In the genomic region with DNA sequence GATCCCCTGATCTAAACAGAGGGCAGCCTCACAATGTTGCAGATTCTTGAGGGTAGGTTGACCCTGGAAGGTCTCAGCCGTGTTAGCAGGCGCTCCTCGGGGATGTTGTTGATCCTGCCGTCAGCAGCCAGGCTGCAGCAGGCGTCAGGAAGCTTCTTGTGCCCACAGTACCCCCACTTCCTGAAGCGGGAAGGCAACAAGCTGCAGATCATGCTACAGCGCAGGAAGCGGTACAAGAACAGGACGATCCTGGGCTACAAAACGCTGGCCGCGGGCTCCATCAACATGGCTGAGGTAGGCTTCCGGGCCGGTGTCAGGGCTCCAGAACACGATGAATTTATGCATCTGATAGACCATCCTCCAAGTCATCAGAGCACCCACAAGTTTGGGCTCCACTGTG, we compare ENCODE assay signal across 32 mouse cellular contexts. TPM values are rescaled to one million over a fixed set of nuclear protein-coding genes. Genes with fewer than 3 reads are reported as not detected.
DNase-seq lines count a peak whose midpoint lies in the region; ATAC-seq and TF ChIP-seq lines count a peak whose summit lies in the region.
"Had no signal": no experiment of that assay in that cellular context is flagged by ENCODE, and none has a peak within 500 bp of the region (broad histone marks: within the 10 kb centered on the region; RNA-seq: fewer than 3 reads in every experiment).

No protein-coding gene starts in this region.

- H3K36me3 ChIP-seq in stomach, postnatal 0 days (ENCODE audit: control insufficient read depth, insufficient read depth, low read length): peaks cover 8% of the 10 kb centered on the region; the same call in 1 of the 2 replicates
- peaks cover 65% of the 10 kb centered on the region for H3K36me3 ChIP-seq in forebrain, embryonic 14.5 days (ENCODE audit: control insufficient read depth, insufficient read depth, low read length)

- TF ChIP-seq EP300 in stomach, postnatal 0 days (optimal IDR thresholded peaks at IDR 0.05): no peak

- H3K9me3 ChIP-seq in stomach, postnatal 0 days (ENCODE audit: control insufficient read depth, low read length): no peaks in the 10 kb centered on the region
- H3K9me3 ChIP-seq in forebrain, embryonic 14.5 days (replicated peaks; ENCODE audit: control insufficient read depth, low read length): no peaks in the 10 kb centered on the region
- H3K9me3 ChIP-seq: hindbrain, embryonic 10.5 days; kidney, embryonic 15.5 days; limb, embryonic 13.5 days; liver, embryonic 13.5 days; neural tube, embryonic 15.5 days had no signal

- peak; percentile 58 for DNase-seq in CD4-positive, CD25-positive, alpha-beta regulatory T cell, adult 2 months (ENCODE audit: low read depth, low spot score)
- DNase-seq in brain, embryonic 14.5 days (ENCODE audit: low read depth): peak; percentile 5
- DNase-seq in thymus, postnatal 14 days: peak; percentile 72
- no peak for DNase-seq in stomach, postnatal 0 days (ENCODE audit: low spot score)
- DNase-seq in adrenal gland, adult 8-10 months: no peak
- no peak for DNase-seq in forebrain, embryonic 14.5 days (ENCODE audit: low spot score)
- no peak for DNase-seq in layer of hippocampus, adult 9-10 months (ENCODE audit: low spot score)
- DNase-seq: adrenal gland, adult 2 months; cerebellum, adult 18-20 months; cerebellum, postnatal 25 days; forebrain, postnatal 0 days; gastrocnemius, postnatal 25 days; kidney, postnatal 36 days; liver, embryonic 13.5 days; right cerebral cortex, adult 18-20 months; right cerebral cortex, postnatal 4 days had no signal

- no peak overlapping the region for H3K27ac ChIP-seq in stomach, postnatal 0 days (replicated peaks)
- no peak overlapping the region for H3K27ac ChIP-seq in forebrain, embryonic 14.5 days (ENCODE audit: low read depth, low read length)
- H3K27ac ChIP-seq: hindbrain, embryonic 10.5 days; kidney, embryonic 15.5 days; limb, embryonic 13.5 days; liver, embryonic 13.5 days; neural tube, embryonic 15.5 days had no signal

- H3K4me1 ChIP-seq in stomach, postnatal 0 days (replicated peaks; ENCODE audit: control insufficient read depth, insufficient read depth): no peaks in the 10 kb centered on the region
- H3K4me1 ChIP-seq in forebrain, embryonic 14.5 days (ENCODE audit: control insufficient read depth, insufficient read depth, low read length): no peaks in the 10 kb centered on the region

- H3K4me2 ChIP-seq in stomach, postnatal 0 days (replicated peaks; ENCODE audit: low read depth): no peak overlapping the region
- H3K4me2 ChIP-seq in forebrain, embryonic 14.5 days (ENCODE audit: low read length): no peak overlapping the region
- H3K4me2 ChIP-seq: kidney, embryonic 15.5 days; limb, embryonic 13.5 days; liver, embryonic 13.5 days; lung, embryonic 14.5 days; midbrain, embryonic 11.5 days; neural tube, embryonic 15.5 days had no signal

- no peaks in the 10 kb centered on the region for H3K27me3 ChIP-seq in stomach, postnatal 0 days (ENCODE audit: control insufficient read depth, insufficient read depth, low read length)
- H3K27me3 ChIP-seq in forebrain, embryonic 14.5 days (replicated peaks; ENCODE audit: control insufficient read depth, insufficient read depth, low read length): no peaks in the 10 kb centered on the region
- H3K27me3 ChIP-seq: kidney, embryonic 15.5 days; limb, embryonic 13.5 days; liver, embryonic 13.5 days; neural tube, embryonic 15.5 days had no signal

- no peak overlapping the region for H3K4me3 ChIP-seq in stomach, postnatal 0 days (ENCODE audit: low read depth, low read length)
- no peak overlapping the region for H3K4me3 ChIP-seq in forebrain, embryonic 14.5 days (ENCODE audit: low read depth, low read length)
- H3K4me3 ChIP-seq: hindbrain, embryonic 10.5 days; kidney, embryonic 15.5 days; limb, embryonic 13.5 days; liver, embryonic 13.5 days; neural tube, embryonic 15.5 days had no signal

- 0 out of 2 replicates have a peak, but pooled peaks have one; percentile 19 for ATAC-seq in megakaryocyte progenitor cell, adult 5-6 weeks (replicated peaks; ENCODE audit: poor library complexity)
- ATAC-seq in stomach, postnatal 0 days (ENCODE audit: low FRiP score, low TSS enrichment): no peak
- ATAC-seq in forebrain, embryonic 14.5 days: no peak
- ATAC-seq: forebrain, postnatal 0 days; hindbrain, embryonic 16.5 days; intestine, postnatal 0 days had no signal

- WGBS in stomach, postnatal 0 days: 83% methylated on average over 15 of the region's 15 CpGs
- 93% methylated on average over 15 of the region's 15 CpGs for WGBS in forebrain, embryonic 14.5 days

- no peak for TF ChIP-seq CTCF in brain, embryonic 14.5 days (IDR thresholded peaks at IDR 0.05; ENCODE audit: borderline replicate concordance, extremely low read depth, insufficient read depth, insufficient read length)
- no peak for TF ChIP-seq CTCF in stomach, postnatal 0 days (IDR thresholded peaks at IDR 0.05; ENCODE audit: low read depth)

- H3K9ac ChIP-seq in stomach, postnatal 0 days (ENCODE audit: low read length): no peak overlapping the region
- no peak overlapping the region for H3K9ac ChIP-seq in forebrain, embryonic 14.5 days (ENCODE audit: low read length)
- H3K9ac ChIP-seq: forebrain, postnatal 0 days; kidney, embryonic 15.5 days; liver, embryonic 13.5 days; lung, embryonic 14.5 days; neural tube, embryonic 15.5 days had no signal

- TF ChIP-seq POLR2A in brain, embryonic 14.5 days (IDR thresholded peaks at IDR 0.05; ENCODE audit: borderline replicate concordance, extremely low read depth, insufficient read depth, insufficient read length, poor library complexity, severe bottlenecking): no peak

RNA-seq across cellular contexts. Expression of a gene that starts 27.4 kb away (rescaled TPM):
- 0.14 and 0.34 TPM in 2 replicates for polyA plus RNA-seq in brain, embryonic 14.5 days (2012; rRNA removed)
- 0.27 TPM in 1 of 2 replicates, not detected in the other for total RNA-seq in megakaryocyte progenitor cell, adult 5-6 weeks (2015)
- total RNA-seq in megakaryocyte progenitor cell, adult 5-6 weeks (2017): 0.17 TPM in 1 of 2 replicates, not detected in the other
- polyA plus RNA-seq in stomach, postnatal 0 days (2015; fragmentation: Nextera tagmentation; extraction: Ambion mirVana): not detected in 2 replicates
- total RNA-seq in adrenal gland, adult 8-10 months (2022): under 1 TPM in 3 of 4 experiments, not detected in 1; 0.38 to 0.65 (median 0.62) TPM
- polyA plus RNA-seq in forebrain, embryonic 14.5 days (2014; fragmentation: Nextera tagmentation; extraction: Ambion mirVana): not detected in 2 replicates
- total RNA-seq: gastrocnemius, postnatal 25 days; heart, adult 8-10 months had no signal
- polyA plus RNA-seq: C2C12; embryonic facial prominence, embryonic 14.5 days; forebrain, postnatal 0 days; heart, postnatal 0 days; hindbrain, embryonic 10.5 days; hindbrain, embryonic 16.5 days; intestine, postnatal 0 days; kidney, embryonic 15.5 days; liver, embryonic 13.5 days; lung, embryonic 14.5 days; midbrain, embryonic 11.5 days; midbrain, postnatal 0 days; neural tube, embryonic 15.5 days; stomach, embryonic 16.5 days; urinary bladder, adult 2 months had no signal

RNA-seq across cellular contexts. Expression of a gene that starts 32.6 kb away (rescaled TPM):
- polyA plus RNA-seq in brain, embryonic 14.5 days (2012; rRNA removed): 81.8 and 109 TPM in 2 replicates
- total RNA-seq in megakaryocyte progenitor cell, adult 5-6 weeks (2015): 16.2 and 16.8 TPM in 2 replicates
- total RNA-seq in megakaryocyte progenitor cell, adult 5-6 weeks (2017): 9.2 and 10.0 TPM in 2 replicates
- 4.1 and 5.1 TPM in 2 replicates for polyA plus RNA-seq in stomach, postnatal 0 days (2015; fragmentation: Nextera tagmentation; extraction: Ambion mirVana)
- 10 to 100 TPM; 42.2 to 60.4 (median 53.7) TPM for total RNA-seq in adrenal gland, adult 8-10 months (2022)
- 16.1 and 21.6 TPM in 2 replicates for polyA plus RNA-seq in forebrain, embryonic 14.5 days (2014; fragmentation: Nextera tagmentation; extraction: Ambion mirVana)

RNA-seq across cellular contexts. Expression of a gene that starts 46.4 kb away (rescaled TPM):
- 63.9 and 67.1 TPM in 2 replicates for polyA plus RNA-seq in brain, embryonic 14.5 days (2012; rRNA removed)
- total RNA-seq in megakaryocyte progenitor cell, adult 5-6 weeks (2015): 24.0 and 29.3 TPM in 2 replicates
- total RNA-seq in megakaryocyte progenitor cell, adult 5-6 weeks (2017): 27.2 and 39.0 TPM in 2 replicates
- 22.3 and 27.6 TPM in 2 replicates for polyA plus RNA-seq in stomach, postnatal 0 days (2015; fragmentation: Nextera tagmentation; extraction: Ambion mirVana)
- 10 to 100 TPM; 49.6 to 86.9 (median 68.3) TPM for total RNA-seq in adrenal gland, adult 8-10 months (2022)
- polyA plus RNA-seq in forebrain, embryonic 14.5 days (2014; fragmentation: Nextera tagmentation; extraction: Ambion mirVana): 43.0 and 51.0 TPM in 2 replicates

RNA-seq across cellular contexts. Expression of a gene that starts 51.2 kb away (rescaled TPM):
- polyA plus RNA-seq in brain, embryonic 14.5 days (2012; rRNA removed): 124 and 134 TPM in 2 replicates
- total RNA-seq in megakaryocyte progenitor cell, adult 5-6 weeks (2015): 61.2 and 66.3 TPM in 2 replicates
- 32.4 TPM in 2 replicates for total RNA-seq in megakaryocyte progenitor cell, adult 5-6 weeks (2017)
- 4.9 and 5.3 TPM in 2 replicates for polyA plus RNA-seq in stomach, postnatal 0 days (2015; fragmentation: Nextera tagmentation; extraction: Ambion mirVana)
- total RNA-seq in adrenal gland, adult 8-10 months (2022): 10 to 100 TPM; 81.8 to 92.8 (median 86.8) TPM
- polyA plus RNA-seq in forebrain, embryonic 14.5 days (2014; fragmentation: Nextera tagmentation; extraction: Ambion mirVana): 16.6 and 18.7 TPM in 2 replicates

Comparison
In these comparisons a context has a peak if more than half of its experiments do, and no peak if none do; other contexts are left out.
1. DNase-seq: peak in CD4-positive, CD25-positive, alpha-beta regulatory T cell, adult 2 months (single experiment), brain, embryonic 14.5 days (single experiment) and thymus, postnatal 14 days (single experiment); none in stomach, postnatal 0 days (single experiment), adrenal gland, adult 8-10 months (single experiment), forebrain, embryonic 14.5 days (single experiment) and layer of hippocampus, adult 9-10 months (single experiment).